Mouse (Mus musculus) lung, embryonic 16.5 days (tissue): ENCODE measurements at regions not wholly inside any gene's neighbourhood (a gene's known extent, or its start where the extent isn't known, plus 50 kb on each side); places are given as distances from the start of the nearest gene placed in this dataset.
"Not testable (repeated sequence)": the region's sequence is repeated elsewhere in the genome, so short reads cannot be mapped to it uniquely, and the experiment has no call there.

Experiments used
- ATAC-seq: fragments of 200-750 bp; cut with Nextera tagmentation; 2 replicates; pipeline ENCODE4 v1.8.0; 2017; ENCODE audit warnings: low read depth, mild to moderate bottlenecking, moderate library complexity
- H3K27ac ChIP-seq: fragments of 300-500 bp; sonication (generic); 2 replicates; pipeline ENCODE4 v1.5.1; 2014; ENCODE audit warnings: mild to moderate bottlenecking, control low read depth, low read length
- H3K27me3 ChIP-seq: fragments of 300-500 bp; sonication (generic); 2 replicates; pipeline ENCODE4 v1.6.1; 2014; ENCODE audit warnings: low read depth, low read length, mixed read lengths; ENCODE audit not compliant: control insufficient read depth, insufficient read depth
- H3K36me3 ChIP-seq: fragments of 300-500 bp; sonication (generic); 2 replicates; pipeline ENCODE4 v1.6.1; 2014; ENCODE audit warnings: low read length; ENCODE audit not compliant: control insufficient read depth, insufficient read depth
- H3K4me1 ChIP-seq: fragments of 300-500 bp; sonication (generic); replicated peaks from 2 replicates; pipeline ENCODE4 v1.6.1; 2014; ENCODE audit warnings: low read length, mixed read lengths; ENCODE audit not compliant: control insufficient read depth, insufficient read depth
- H3K4me2 ChIP-seq: fragments of 300-500 bp; sonication (generic); 2 replicates; pipeline ENCODE4 v1.6.1; 2014; ENCODE audit warnings: low read depth, low read length, control low read depth
- H3K4me3 ChIP-seq: fragments of 300-500 bp; sonication (generic); 2 replicates; pipeline ENCODE4 v1.5.1; 2014; ENCODE audit warnings: mild to moderate bottlenecking, low read length, control low read depth
- H3K9ac ChIP-seq: fragments of 300-500 bp; sonication (generic); 2 replicates; pipeline ENCODE4 v1.6.1; 2014; ENCODE audit warnings: low read length, control low read depth
- H3K9me3 ChIP-seq: fragments of 300-500 bp; sonication (generic); 2 replicates; pipeline ENCODE4 v1.6.1; 2016; ENCODE audit warnings: low read length; ENCODE audit not compliant: control insufficient read depth
- WGBS: fragments of 180-500 bp; shearing (Covaris S2); extraction: QIAGEN DNeasy Blood & Tissue Kit; methylation state at CpG from one replicate; pipeline ENCODE4 v1.1.7; 2014; 5-methylcytosine and 5-hydroxymethylcytosine counted together

- no peaks in the 10 kb centered on the region for H3K36me3 ChIP-seq
- H3K4me1 ChIP-seq, result no peaks in the 10 kb centered on the region
- peaks cover 41% of the 10 kb centered on the region for H3K9me3 ChIP-seq
- H3K27ac ChIP-seq, result no peak overlapping the region
- no peak overlapping the region for H3K9ac ChIP-seq
- H3K27me3 ChIP-seq, result no peaks in the 10 kb centered on the region
- WGBS, result 62% methylated on average over 12 of the region's 12 CpGs
- no peak overlapping the region for H3K4me3 ChIP-seq
- H3K4me2 ChIP-seq, result no peak overlapping the region
- no peak for ATAC-seq
Measured at GRCm38 (mm10) chr17:13547657-13548360, 193.4 kb downstream of the Tcp10c start.

DNA sequence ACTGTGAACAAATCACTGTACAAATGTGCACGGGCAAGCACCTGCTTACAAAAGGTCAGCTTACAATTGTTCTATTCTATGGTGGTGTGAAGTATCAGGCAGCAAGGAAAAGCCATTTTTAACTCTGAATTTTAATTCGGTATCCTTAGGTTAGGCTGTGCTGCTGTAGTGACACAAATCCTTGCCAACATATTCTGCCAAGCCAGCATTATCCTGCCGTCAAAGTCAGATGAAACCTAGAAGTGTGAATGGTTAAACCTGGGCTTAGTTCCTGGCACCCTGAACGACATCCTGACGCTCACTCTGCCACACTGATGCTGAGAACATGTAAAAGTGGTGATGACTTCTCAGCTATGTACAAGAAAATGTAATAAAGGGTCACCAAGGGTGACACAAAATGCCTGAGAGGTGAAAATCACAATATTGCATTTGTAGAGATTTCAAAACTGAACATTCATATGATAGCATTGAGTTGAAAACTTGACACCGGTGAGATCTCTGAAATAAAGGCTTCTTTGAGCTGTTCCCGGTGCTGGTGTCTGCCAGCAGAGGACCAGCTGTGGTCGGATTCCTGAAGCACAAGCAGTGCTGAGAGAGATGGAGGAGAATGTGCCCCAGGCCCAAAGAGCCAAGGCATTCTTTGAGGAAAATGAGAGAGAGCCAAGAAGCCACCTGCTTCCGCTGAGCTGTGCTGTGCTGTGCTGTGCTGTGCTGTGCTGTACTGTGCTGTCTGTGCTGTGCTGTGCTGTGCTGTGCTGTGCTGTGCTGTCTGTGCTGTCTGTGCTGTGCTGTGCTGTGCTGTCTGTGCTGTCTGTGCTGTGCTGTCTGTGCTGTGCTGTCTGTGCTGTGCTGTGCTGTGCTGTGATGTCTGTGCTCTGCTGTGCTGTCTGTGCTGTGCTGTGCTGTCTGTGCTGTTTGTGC is 195.9 kb downstream of the Tcp10c start:
- H3K9me3 ChIP-seq, result peaks cover 26% of the 10 kb centered on the region
- no peak overlapping the region for H3K9ac ChIP-seq
- no peak overlapping the region for H3K4me2 ChIP-seq
- no peaks in the 10 kb centered on the region for H3K27me3 ChIP-seq
- peaks cover under 1% of the 10 kb centered on the region; the same call in 1 of the 2 replicates for H3K4me1 ChIP-seq
- peak; percentile 58; the same call in 1 of the 2 replicates for ATAC-seq
- WGBS, result 59% methylated on average over 9 of the region's 9 CpGs
- no peak overlapping the region for H3K4me3 ChIP-seq
- no peak overlapping the region for H3K27ac ChIP-seq
- no peaks in the 10 kb centered on the region for H3K36me3 ChIP-seq

GRCm38 (mm10) chr17:13550896-13551267 is 196.5 kb downstream of the Tcp10c start:
- not testable (repeated sequence) for H3K4me1 ChIP-seq, H3K4me3 ChIP-seq, ATAC-seq, H3K36me3 ChIP-seq, H3K27ac ChIP-seq, H3K27me3 ChIP-seq, H3K4me2 ChIP-seq, H3K9ac ChIP-seq
- peaks cover 25% of the 10 kb centered on the region for H3K9me3 ChIP-seq

DNA sequence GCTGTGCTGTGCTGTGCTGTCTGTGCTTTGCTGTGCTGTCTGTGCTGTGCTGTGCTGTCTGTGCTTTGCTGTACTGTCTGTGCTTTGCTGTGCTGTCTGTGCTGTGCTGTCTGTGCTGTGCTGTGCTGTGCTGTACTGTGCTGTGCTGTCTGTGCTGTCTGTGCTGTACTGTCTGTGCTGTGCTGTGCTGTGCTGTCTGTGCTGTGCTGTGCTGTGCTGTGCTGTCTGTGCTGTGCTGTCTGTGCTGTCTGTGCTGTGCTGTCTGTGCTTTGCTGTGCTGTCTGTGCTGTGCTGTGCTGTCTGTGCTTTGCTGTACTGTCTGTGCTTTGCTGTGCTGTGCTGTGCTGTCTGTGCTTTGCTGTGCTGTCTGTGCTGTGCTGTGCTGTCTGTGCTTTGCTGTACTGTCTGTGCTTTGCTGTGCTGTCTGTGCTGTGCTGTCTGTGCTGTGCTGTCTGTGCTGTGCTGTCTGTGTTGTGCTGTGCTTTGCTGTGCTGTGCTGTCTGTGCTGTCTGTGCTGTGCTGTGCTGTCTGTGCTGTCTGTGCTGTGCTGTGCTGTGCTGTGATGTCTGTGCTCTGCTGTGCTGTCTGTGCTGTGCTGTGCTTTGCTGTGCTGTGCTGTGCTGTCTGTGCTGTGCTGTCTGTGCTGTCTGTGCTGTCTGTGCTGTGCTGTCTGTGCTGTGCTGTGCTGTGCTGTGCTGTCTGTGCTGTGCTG is 197.5 kb downstream of the Tcp10c start:
- peak; percentile 34; the same call in 1 of the 2 replicates for ATAC-seq
- H3K4me3 ChIP-seq, H3K9ac ChIP-seq, H3K4me1 ChIP-seq, H3K36me3 ChIP-seq, H3K4me2 ChIP-seq, H3K27me3 ChIP-seq, H3K27ac ChIP-seq: not testable (repeated sequence)
- peaks cover 21% of the 10 kb centered on the region for H3K9me3 ChIP-seq

DNA sequence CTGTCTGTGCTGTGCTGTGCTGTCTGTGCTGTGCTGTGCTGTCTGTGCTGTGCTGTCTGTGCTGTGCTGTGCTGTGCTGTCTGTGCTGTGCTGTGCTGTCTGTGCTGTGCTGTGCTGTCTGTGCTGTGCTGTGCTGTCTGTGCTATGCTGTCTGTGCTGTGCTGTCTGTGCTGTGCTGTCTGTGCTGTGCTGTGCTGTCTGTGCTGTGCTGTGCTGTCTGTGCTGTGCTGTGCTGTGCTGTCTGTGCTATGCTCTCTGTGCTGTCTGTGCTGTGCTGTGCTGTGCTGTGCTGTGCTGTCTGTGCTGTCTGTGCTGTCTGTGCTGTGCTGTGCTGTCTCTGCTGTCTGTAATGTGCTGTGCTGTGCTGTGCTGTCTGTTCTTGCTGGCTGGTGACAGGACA is 198.5 kb downstream of the Tcp10c start:
- not testable (repeated sequence) for H3K27ac ChIP-seq, H3K4me2 ChIP-seq
- ATAC-seq, result peak; percentile 29

GRCm38 (mm10) chr17:13555311-13556059 is 201.1 kb downstream of the Tcp10c start:
- H3K4me2 ChIP-seq, H3K27me3 ChIP-seq, H3K9ac ChIP-seq, H3K36me3 ChIP-seq, H3K4me3 ChIP-seq, H3K9me3 ChIP-seq: not testable (repeated sequence)
- ATAC-seq, result peak; percentile 75
- peak overlapping the region; percentile 80 for H3K27ac ChIP-seq
- peaks cover 15% of the 10 kb centered on the region for H3K4me1 ChIP-seq
- 14% methylated on average over 9 of the region's 9 CpGs for WGBS

More for the DNA sequence above, 198.5 kb downstream of the Tcp10c start:
- H3K4me3 ChIP-seq, H3K9ac ChIP-seq, H3K4me1 ChIP-seq, H3K27me3 ChIP-seq, H3K36me3 ChIP-seq: not testable (repeated sequence)
- H3K9me3 ChIP-seq, result peaks cover 13% of the 10 kb centered on the region

DNA sequence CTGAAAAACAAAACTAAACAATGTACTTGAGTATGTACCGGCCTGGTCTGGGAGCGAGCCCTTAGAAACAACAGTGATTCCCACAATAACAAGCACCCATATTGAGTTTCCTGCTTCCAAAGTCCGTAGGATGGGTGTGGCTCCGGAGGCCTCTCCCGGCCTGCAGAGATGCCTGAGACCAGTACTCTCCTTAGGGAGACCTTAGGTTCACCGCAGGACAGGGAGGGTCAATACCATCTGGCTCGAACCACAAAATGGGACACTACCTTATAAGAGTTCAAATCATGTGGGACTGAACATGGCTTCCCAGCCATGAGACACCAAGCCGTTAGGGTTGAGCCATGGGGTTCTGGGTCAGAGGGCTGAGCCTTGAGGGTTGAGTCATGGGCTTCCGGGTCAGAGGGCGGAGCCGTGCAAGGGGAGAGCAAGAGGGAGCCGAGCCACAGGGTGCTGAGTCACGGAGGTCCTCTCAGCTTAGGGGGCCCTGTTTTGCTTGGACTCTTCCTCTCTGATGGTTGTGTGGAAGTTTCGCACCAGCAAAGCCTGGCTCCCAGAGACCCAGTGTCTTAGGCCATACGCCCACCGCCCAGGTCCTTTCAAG is 201.8 kb downstream of the Tcp10c start:
- Histone ChIP-seq H3K27ac (peak overlapping the region; percentile 80), H3K4me1 (peaks cover 15% of the 10 kb centered on the region)
- ATAC-seq, result peak; percentile 11; the same call in 1 of the 2 replicates
- H3K9me3 ChIP-seq, H3K4me2 ChIP-seq, H3K4me3 ChIP-seq, H3K27me3 ChIP-seq, H3K9ac ChIP-seq, H3K36me3 ChIP-seq: not testable (repeated sequence)
- WGBS, result 72% methylated on average over 16 of the region's 16 CpGs

DNA sequence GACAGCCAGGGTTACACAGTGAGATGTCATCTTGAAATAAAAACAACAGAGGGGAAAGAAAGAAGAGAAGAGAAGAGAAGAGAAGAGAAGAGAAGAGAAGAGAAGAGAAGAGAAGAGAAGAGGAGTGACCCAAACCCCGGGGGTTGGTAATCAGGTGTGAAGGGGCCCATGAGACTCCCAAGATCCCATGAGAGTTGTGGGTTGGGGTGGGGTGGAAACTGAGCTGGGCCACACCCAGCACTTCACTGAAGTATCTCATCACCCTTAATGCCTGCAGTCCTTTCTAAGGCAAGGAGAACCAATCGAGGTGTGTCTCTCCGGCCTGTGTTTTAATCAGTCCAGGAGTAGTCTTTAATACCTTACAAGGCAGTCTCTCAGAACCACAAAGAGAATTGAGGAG is 201.5 kb upstream of the Afdn start:
- ATAC-seq, result no peak
- WGBS, result 47% methylated on average over 3 of the region's 3 CpGs
- Histone ChIP-seq H3K27me3 (no peaks in the 10 kb centered on the region), H3K36me3 (no peaks in the 10 kb centered on the region), H3K4me1 (peaks cover 15% of the 10 kb centered on the region), H3K9ac (no peak overlapping the region; the same call in 1 of the 2 replicates), H3K4me3 (no peak overlapping the region), H3K27ac (0 out of 2 replicates have a peak overlapping the region, but pooled peaks have one; percentile 12), H3K9me3 (no peaks in the 10 kb centered on the region), H3K4me2 (no peak overlapping the region)
